Mouse (Mus musculus) neural tube, embryonic 12.5 days (tissue): ENCODE results near the gene Vamp3. TPM values are rescaled to one million over a fixed set of nuclear protein-coding genes. Genes with fewer than 3 reads are reported as not detected.

ENCODE experiments used
- ATAC-seq: fragments of 200-750 bp; cut with Nextera tagmentation; 2 replicates; pipeline ENCODE4 v1.8.0; 2017; ENCODE audit warnings: low read depth, mild to moderate bottlenecking, moderate TSS enrichment, moderate library complexity; ENCODE audit not compliant: low FRiP score
- H3K27ac ChIP-seq: fragments of 300-500 bp; sonication (generic); 2 replicates; pipeline ENCODE4 v1.5.1; 2016
- H3K27me3 ChIP-seq: fragments of 300-500 bp; sonication (generic); replicated peaks from 2 replicates; pipeline ENCODE4 v1.6.1; 2016; ENCODE audit warnings: mild to moderate bottlenecking
- H3K36me3 ChIP-seq: fragments of 300-500 bp; sonication (generic); 2 replicates; pipeline ENCODE4 v1.6.1; 2016; ENCODE audit warnings: mild to moderate bottlenecking
- H3K4me1 ChIP-seq: fragments of 300-500 bp; sonication (generic); 2 replicates; pipeline ENCODE4 v1.6.1; 2016
- H3K4me2 ChIP-seq: fragments of 300-500 bp; sonication (generic); replicated peaks from 2 replicates; pipeline ENCODE4 v1.6.1; 2016; ENCODE audit warnings: mild to moderate bottlenecking
- H3K4me3 ChIP-seq: fragments of 300-500 bp; sonication (generic); 2 replicates; pipeline ENCODE4 v1.5.1; 2016
- H3K9ac ChIP-seq: fragments of 300-500 bp; sonication (generic); 2 replicates; pipeline ENCODE4 v1.6.1; 2016; ENCODE audit warnings: mild to moderate bottlenecking
- H3K9me3 ChIP-seq: fragments of 300-500 bp; sonication (generic); 2 replicates; pipeline ENCODE4 v1.6.1; 2016; ENCODE audit warnings: mild to moderate bottlenecking
- WGBS: fragments of 180-500 bp; shearing (Covaris S2); methylation state at CpG from one replicate; pipeline ENCODE4 v1.1.7; 2016; 5-methylcytosine and 5-hydroxymethylcytosine counted together
- polyA plus RNA-seq: library from polyadenylated mRNA; unstranded; fragments of >200 nt; fragmentation: Nextera tagmentation; extraction: Ambion mirVana; gene quantifications from 2 replicates; pipeline ENCODE4 v1.2.1, GENCODE M21; 2016

Gene Vamp3
- 65.4 and 70.7 TPM in 2 replicates for polyA plus RNA-seq

DNA sequence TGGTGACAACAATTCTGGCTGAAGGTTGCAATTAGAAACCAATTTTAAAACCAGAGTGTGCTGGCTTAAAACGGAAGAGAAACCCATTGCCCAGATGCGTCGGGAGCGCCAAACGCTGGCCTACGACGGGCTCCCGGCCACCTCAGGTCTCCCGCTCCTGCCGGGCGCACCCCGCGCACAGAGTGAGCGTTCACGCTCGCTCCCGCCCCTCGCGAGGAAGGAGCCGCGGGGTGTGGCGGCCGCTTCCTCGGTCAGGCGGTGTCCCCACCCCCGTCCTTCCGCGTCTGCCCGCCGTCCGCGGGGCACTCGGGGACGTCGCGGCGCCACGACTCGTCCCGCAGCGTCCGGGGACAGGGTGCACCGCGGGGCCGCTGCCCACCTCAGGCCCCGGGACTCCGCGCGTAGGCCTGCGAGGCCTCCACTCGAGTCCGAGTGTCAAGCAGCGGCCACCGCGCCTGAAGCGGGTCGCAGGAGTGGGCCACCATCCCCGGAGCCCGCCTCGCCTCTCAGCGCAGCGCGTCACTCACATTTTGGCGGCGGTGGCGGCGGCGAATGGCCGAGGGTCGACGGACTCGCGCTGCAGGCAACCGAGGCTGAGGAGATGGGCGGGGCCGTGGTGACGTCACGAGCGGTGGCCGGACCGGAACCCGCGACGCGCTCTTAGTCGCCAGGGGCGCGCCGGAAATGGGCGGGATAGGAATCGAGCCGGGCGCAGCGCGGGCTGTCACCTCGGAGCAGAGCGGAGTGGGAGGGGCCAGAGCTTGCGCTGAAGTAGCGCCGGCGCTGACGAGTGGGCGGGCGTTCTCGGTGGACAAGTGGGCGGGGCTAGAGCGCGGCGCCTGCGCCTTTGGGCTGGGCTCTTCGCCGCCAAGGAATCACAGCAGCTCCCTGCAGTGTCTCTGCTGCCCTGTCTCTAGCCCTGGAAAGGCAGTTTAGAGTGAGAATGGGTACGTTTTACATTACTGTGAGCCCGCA lies at the start of gene Vamp3:
Gene Vamp3, minus strand, starts transcription at position 617 of the 975 bp plus-strand sequence.
- Histone ChIP-seq H3K4me3 (peak within 1 kb of the TSS; percentile 93), H3K4me2 (peak within 1 kb of the TSS; percentile 78), H3K4me1 (peaks cover 5% of the 10 kb centered on the region), H3K9ac (peak within 1 kb of the TSS; percentile 93), H3K27ac (peak within 1 kb of the TSS; percentile 81), H3K27me3 (no peaks in the 10 kb centered on the region), H3K36me3 (peaks cover 33% of the 10 kb centered on the region), H3K9me3 (no peaks in the 10 kb centered on the region)
- ATAC-seq, result peak; percentile 98
- WGBS, result under 1% methylated on average over 109 of the region's 114 CpGs

DNA sequence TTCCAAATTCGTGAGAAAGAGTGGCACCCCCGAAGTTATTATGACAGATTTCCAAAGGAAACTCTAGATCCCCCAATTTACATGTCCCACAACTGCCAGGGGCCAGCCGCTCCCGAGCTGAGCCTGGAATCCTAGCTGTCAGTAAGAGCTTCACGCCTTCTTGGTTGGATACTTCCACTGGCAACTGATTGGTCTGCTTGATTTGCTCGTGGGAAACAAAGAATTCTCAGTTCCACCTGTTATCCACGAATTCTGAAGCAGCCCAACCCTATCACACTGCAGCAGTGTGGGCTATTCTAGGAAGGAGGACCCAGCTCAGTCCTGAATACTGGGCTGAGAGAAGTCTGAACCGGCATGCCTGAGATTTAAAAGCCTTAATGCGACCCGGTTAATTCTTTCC lies 48.7 kb upstream of the Vamp3 start:
- peak overlapping the region; percentile 96; the same call in 1 of the 2 replicates for H3K9ac ChIP-seq
- H3K27ac ChIP-seq, result no peak overlapping the region
- WGBS, result 30% methylated on average over 10 of the region's 10 CpGs

DNA sequence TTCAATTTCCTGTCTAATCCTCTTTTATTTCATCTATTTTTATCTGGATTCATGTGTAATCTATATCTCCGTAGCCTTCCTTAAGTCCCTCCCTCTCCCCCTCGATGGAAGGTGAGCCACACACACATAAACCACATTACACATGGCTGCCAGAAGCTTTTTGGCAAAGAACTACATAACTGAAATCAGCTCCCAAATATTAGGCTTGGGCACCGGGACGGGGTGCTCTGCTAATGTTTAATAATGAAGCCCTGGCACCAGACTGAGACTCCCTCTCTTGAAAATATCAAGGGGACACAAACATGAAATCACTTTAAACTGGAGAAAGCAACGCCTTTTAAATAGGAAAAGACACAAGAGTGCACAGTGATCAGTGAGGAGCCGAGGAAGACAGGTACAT lies 48.1 kb upstream of the Vamp3 start:
- no peak overlapping the region for H3K9ac ChIP-seq
- H3K9me3 ChIP-seq, result no peaks in the 10 kb centered on the region
- peaks cover 31% of the 10 kb centered on the region; the same call in 1 of the 2 replicates for H3K4me1 ChIP-seq
- H3K4me3 ChIP-seq, result no peak overlapping the region
- no peak overlapping the region for H3K27ac ChIP-seq
- ATAC-seq, result no peak
- no peaks in the 10 kb centered on the region for H3K27me3 ChIP-seq
- H3K4me2 ChIP-seq, result peak overlapping the region; percentile 93
- H3K36me3 ChIP-seq, result peaks cover 4% of the 10 kb centered on the region; the same call in 1 of the 2 replicates
- WGBS, result 85% methylated on average over 6 of the region's 6 CpGs

More for the DNA sequence above, 48.7 kb upstream of the Vamp3 start:
- Histone ChIP-seq H3K9me3 (no peaks in the 10 kb centered on the region), H3K4me2 (peak overlapping the region; percentile 93), H3K4me1 (peaks cover 31% of the 10 kb centered on the region; the same call in 1 of the 2 replicates), H3K4me3 (peak overlapping the region; percentile 86), H3K27me3 (no peaks in the 10 kb centered on the region), H3K36me3 (peaks cover 4% of the 10 kb centered on the region; the same call in 1 of the 2 replicates)
- no peak for ATAC-seq

DNA sequence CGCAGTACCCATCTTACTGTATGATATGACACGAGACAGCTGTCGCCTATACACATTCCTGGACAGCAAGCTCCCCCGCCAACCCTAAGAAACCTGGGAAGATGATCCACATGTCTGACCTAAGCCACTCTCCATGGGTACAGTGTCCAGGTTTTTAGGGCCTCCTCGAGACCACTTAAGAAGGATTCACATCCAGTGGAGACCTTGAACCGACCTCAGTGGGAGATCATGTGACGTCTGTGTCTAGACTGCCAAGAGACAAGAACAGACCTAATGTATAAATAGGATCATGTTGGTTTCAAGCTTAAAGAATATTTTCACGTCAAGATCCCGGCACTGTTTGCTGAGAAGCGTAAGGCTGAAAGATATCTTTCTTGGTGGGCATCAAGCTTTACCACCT lies 46.4 kb upstream of the Vamp3 start:
- WGBS, result 90% methylated on average over 10 of the region's 10 CpGs
- Histone ChIP-seq H3K27me3 (no peaks in the 10 kb centered on the region), H3K27ac (no peak overlapping the region), H3K4me2 (no peak overlapping the region), H3K9ac (no peak overlapping the region), H3K4me1 (peaks cover 31% of the 10 kb centered on the region; the same call in 1 of the 2 replicates), H3K4me3 (no peak overlapping the region), H3K9me3 (no peaks in the 10 kb centered on the region), H3K36me3 (peaks cover 4% of the 10 kb centered on the region; the same call in 1 of the 2 replicates)
- ATAC-seq, result no peak

DNA sequence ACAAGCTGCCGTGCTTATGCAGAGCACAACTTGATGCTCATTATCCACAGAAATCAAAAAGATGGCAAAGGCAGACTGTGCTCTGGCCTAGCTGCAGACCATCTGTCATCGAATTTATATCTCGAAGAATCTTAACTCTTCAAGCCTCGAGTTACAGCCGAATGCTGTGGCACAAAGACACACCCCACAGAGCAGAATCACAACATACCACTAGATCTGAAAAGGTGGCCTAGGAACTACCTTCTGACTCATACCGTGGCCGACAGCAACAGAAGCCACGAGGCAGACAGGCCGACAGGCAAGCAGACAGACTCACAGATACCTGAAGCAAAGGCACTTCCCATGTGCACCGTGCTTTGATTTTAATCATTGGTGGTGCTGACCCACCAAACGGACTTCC lies 45.9 kb upstream of the Vamp3 start:
- H3K9me3 ChIP-seq, result no peaks in the 10 kb centered on the region
- no peak overlapping the region for H3K27ac ChIP-seq
- 84% methylated on average over 11 of the region's 11 CpGs for WGBS

DNA sequence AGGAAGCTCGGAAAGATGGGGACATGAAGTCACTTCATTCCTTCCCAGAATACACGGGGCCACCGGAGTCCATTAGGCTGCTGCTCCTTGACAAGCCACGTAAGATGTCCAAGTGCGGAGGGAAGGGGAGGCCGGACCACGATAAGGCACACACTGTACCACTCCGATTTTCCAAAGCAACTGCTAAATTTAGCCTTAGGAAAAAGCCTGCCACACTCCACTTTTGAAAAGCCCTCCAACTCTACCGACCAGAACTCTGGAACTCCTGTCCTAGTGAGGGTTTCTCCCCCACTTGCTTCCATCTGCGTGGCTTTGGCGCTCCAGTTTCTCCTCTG lies 39.3 kb upstream of the Vamp3 start:
- no peaks in the 10 kb centered on the region for H3K9me3 ChIP-seq
- ATAC-seq, result no peak
- H3K27ac ChIP-seq, result no peak overlapping the region
- peaks cover 10% of the 10 kb centered on the region; the same call in 1 of the 2 replicates for H3K4me1 ChIP-seq
- H3K4me3 ChIP-seq, result no peak overlapping the region
- H3K4me2 ChIP-seq, result no peak overlapping the region
- H3K36me3 ChIP-seq, result peaks cover 10% of the 10 kb centered on the region; the same call in 1 of the 2 replicates
- H3K9ac ChIP-seq, result no peak overlapping the region
- 89% methylated on average over 11 of the region's 11 CpGs for WGBS
- no peaks in the 10 kb centered on the region for H3K27me3 ChIP-seq

More for the DNA sequence above, 45.9 kb upstream of the Vamp3 start:
- Histone ChIP-seq H3K4me2 (no peak overlapping the region), H3K36me3 (peaks cover 4% of the 10 kb centered on the region; the same call in 1 of the 2 replicates), H3K4me1 (peaks cover 29% of the 10 kb centered on the region; the same call in 1 of the 2 replicates), H3K27me3 (no peaks in the 10 kb centered on the region), H3K4me3 (no peak overlapping the region), H3K9ac (no peak overlapping the region)
- ATAC-seq, result no peak

DNA sequence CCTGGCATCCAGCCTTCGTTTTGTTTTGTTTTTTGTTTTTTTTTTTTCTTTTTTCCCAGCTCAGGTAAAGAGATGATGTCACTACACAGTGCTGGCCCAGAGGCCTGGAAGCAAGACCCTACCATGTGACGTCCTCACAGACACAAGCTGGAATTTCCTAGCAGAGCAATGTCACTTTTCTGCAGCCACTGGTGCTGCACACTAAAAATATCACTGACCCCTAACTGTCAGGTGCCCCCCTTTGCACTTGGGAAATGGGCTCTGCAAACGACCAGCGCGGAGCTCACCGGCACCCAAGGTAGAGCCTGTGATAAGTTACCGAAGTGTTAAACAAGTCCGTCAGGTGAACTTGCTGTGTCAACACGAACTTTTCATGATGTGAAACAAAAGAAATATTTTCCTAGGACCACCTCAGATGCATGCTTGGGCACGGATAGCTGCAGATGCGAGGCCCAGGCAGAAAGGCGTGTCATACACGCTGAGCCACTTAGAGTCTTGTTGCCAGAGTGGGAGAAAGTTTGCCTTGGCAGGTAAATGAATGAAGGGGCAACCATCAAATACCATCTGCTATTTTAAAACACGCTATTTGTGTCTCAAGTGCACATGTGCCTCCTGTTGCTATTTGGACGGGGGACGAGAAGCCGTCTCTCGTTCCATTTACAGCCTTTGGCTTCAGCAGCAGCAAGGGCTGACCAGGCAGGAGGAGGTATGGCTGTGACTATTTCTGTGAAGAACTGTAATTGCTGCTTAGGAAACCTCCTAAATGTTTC lies 38.8 kb upstream of the Vamp3 start:
- Histone ChIP-seq H3K9ac (no peak overlapping the region), H3K4me3 (no peak overlapping the region), H3K4me2 (no peak overlapping the region), H3K36me3 (peaks cover 6% of the 10 kb centered on the region; the same call in 1 of the 2 replicates), H3K27me3 (no peaks in the 10 kb centered on the region), H3K9me3 (no peaks in the 10 kb centered on the region), H3K4me1 (0 out of 2 replicates have a peak, but pooled peaks cover 9% of the 10 kb centered on the region), H3K27ac (no peak overlapping the region)
- 80% methylated on average over 18 of the region's 18 CpGs for WGBS
- no peak for ATAC-seq

DNA sequence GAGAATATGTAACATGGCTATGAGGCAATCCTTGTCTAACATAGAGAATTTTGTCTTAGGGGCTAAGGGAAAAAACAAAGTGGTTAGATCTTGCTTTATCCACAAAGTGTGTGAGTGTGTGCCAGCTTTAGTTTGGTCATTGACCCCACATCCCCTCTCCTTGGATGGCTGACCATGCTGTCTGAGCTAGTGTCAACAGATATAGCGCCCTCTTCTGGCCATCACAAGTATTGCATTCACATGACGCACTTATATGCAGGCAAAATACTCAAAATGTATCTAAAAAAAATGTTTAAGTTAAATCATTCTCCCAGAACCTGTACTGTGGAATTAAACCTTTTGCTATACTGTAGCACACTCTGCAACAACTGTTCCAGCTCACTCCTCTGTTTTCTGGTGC lies 37.4 kb upstream of the Vamp3 start:
- 35% methylated on average over 2 of the region's 2 CpGs for WGBS
- Histone ChIP-seq H3K9ac (no peak overlapping the region), H3K4me1 (peaks cover 12% of the 10 kb centered on the region), H3K27ac (no peak overlapping the region), H3K36me3 (peaks cover 6% of the 10 kb centered on the region; the same call in 1 of the 2 replicates), H3K4me2 (no peak overlapping the region), H3K9me3 (no peaks in the 10 kb centered on the region), H3K4me3 (no peak overlapping the region), H3K27me3 (no peaks in the 10 kb centered on the region)
- no peak for ATAC-seq

DNA sequence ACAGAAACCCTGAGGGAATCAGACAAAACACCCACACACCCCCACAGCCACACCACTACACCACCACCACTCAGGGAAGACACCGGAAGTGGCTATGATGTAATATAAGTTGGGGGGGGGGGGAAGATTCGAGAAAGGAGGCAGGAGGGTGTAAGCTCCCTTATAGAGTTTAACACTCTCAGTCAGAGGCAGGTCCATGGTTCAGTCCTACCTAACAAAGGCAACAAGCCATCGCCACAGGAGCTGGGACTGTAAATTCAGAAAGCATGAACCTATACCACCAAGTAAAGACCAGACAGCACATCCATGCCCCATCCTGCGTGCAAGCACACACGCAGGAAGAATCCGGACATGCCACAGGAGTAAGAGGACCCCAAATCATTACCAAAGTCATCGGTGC lies 31.5 kb upstream of the Vamp3 start, which contains the start of gene Gm13090:
Gene Gm13090, plus strand, starts transcription at position 301 of the 400 bp plus-strand sequence.
- no peaks in the 10 kb centered on the region for H3K27me3 ChIP-seq
- ATAC-seq, result no peak
- no peak within 1 kb of the TSS for H3K4me2 ChIP-seq
- H3K4me3 ChIP-seq, result no peak within 1 kb of the TSS
- no peak within 1 kb of the TSS for H3K9ac ChIP-seq
- H3K27ac ChIP-seq, result no peak within 1 kb of the TSS
- WGBS, result 90% methylated on average over 7 of the region's 7 CpGs
- peaks cover 49% of the 10 kb centered on the region for H3K36me3 ChIP-seq
- no peaks in the 10 kb centered on the region for H3K9me3 ChIP-seq
- H3K4me1 ChIP-seq, result peaks cover 3% of the 10 kb centered on the region

DNA sequence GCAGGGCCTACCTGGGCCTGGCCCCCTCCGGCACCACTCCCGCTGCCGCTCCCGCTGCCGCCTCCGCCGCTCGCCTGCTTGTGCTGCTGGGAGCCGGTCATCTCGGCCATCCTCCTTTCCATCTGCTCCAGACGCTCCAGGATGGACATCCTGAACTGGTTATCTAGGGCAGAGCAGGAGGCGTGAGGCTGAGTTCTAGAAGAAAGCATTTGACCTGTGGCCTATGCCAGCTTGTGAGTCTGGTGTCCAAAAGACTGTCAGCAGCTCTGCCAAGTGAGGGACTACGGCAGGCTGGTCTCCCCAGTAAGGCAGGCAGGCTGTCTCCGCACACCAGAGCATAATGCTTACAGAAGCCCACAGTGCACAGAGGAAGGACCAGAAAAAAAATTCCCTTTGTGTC lies 31.1 kb upstream of the Vamp3 start:
- Histone ChIP-seq H3K4me1 (peaks cover 3% of the 10 kb centered on the region), H3K27ac (no peak overlapping the region), H3K9ac (no peak overlapping the region), H3K4me3 (no peak overlapping the region), H3K27me3 (no peaks in the 10 kb centered on the region), H3K9me3 (no peaks in the 10 kb centered on the region), H3K36me3 (peaks cover 49% of the 10 kb centered on the region), H3K4me2 (no peak overlapping the region)
- WGBS, result 97% methylated on average over 14 of the region's 14 CpGs
- ATAC-seq, result no peak

DNA sequence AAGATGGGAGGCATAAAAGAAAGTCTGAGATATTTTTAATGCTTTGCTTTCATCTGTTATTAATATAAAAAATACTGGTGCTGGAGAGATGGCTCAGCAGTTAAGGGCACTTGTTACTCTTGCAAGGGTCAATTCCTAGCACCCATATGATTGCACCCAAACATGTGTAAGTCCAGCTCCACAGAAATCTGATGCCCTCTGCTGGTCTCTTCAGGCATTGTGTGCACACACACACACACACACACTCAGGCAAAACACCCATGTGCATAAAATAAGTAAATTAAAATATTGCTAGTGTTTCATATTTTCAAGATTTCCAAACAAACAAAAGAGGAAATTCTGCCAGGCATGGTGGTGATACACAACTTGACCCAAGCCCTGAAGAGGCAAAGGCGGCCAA lies 29.6 kb upstream of the Vamp3 start:
- no peaks in the 10 kb centered on the region for H3K9me3 ChIP-seq
- ATAC-seq, result no peak
- H3K4me3 ChIP-seq, result no peak overlapping the region
- no peaks in the 10 kb centered on the region for H3K27me3 ChIP-seq
- H3K4me1 ChIP-seq, result peaks cover 3% of the 10 kb centered on the region
- H3K36me3 ChIP-seq, result peaks cover 63% of the 10 kb centered on the region
- WGBS, result 96% methylated on average over 1 of the region's 1 CpGs
- H3K4me2 ChIP-seq, result no peak overlapping the region
- no peak overlapping the region for H3K27ac ChIP-seq
- H3K9ac ChIP-seq, result no peak overlapping the region

DNA sequence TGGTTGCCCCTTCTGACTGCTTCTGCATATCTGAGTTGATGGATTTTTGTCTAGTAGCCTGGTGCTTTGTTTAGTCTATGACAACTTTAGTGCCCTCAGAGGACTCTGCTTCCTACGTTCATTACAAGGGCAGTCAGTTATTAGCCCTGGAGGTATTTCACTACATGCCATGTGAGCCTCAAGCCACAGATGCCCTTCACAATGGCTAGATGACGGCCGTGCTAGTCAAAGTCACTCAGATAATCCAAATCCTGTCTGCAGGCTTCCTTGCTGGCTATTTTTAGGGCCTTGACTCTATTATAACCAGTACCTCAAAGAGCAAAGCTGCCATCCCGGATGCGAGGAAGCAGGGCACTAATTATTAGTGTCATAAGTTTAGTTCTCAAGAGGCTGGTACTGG lies 25.3 kb upstream of the Vamp3 start:
- Histone ChIP-seq H3K27ac (no peak overlapping the region), H3K4me1 (no peaks in the 10 kb centered on the region), H3K4me2 (no peak overlapping the region), H3K36me3 (peaks cover 94% of the 10 kb centered on the region), H3K9ac (no peak overlapping the region), H3K4me3 (no peak overlapping the region), H3K9me3 (no peaks in the 10 kb centered on the region), H3K27me3 (no peaks in the 10 kb centered on the region)
- 65% methylated on average over 5 of the region's 5 CpGs for whole genome bisulfite sequencing
- no peak for ATAC-seq
